Comparison of ENCODE assay signal across 8 mouse cellular contexts in the genomic region with DNA sequence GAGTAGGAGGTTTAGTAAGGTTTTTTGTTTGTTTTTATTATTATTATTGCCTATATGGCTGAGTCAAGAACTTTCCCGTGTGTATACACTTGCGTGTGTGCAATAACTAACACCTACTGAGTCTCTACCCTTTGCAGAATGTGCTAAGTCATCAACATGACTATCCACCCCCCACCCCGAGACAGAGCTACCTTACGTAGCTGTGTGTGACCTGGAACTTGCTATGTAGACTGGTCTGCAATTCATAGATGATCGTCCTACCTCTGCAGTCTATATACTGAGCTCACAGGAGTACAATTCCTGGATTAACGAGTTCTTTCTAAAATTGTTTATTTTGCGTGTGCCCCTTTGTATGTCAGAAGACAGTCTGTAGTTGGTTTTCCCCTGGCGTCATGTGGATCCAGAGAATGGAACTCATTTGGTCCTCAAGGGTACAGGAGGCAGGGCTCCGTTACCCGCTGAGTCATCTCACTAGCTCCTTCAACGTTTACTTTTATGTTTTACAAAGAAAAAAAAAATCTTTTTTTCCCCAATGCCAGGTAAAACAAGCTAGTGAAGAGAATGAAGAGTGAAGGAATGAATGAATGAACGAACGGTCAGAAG. TPM values are rescaled to one million over a fixed set of nuclear protein-coding genes. Genes with fewer than 3 reads are reported as not detected.
DNase-seq lines count a peak whose midpoint lies in the region; ATAC-seq and TF ChIP-seq lines count a peak whose summit lies in the region.

A gene (plus strand): TSS at position 417 of the 603 bp plus-strand sequence.

- intact Hi-C loops in left cerebral cortex, adult 2 months (cut with DNase I) = loop anchor here (5.0 kb wide), 1 partner anchor 128 kb away; no protein-coding TSS in a partner anchor

- no peak for TF ChIP-seq CTCF in left cerebral cortex, adult 2 months (IDR thresholded peaks at IDR 0.05)
- no peak for TF ChIP-seq CTCF in liver, embryonic 14.5 days (IDR thresholded peaks at IDR 0.05; ENCODE audit: low read depth)

- no peaks in the 10 kb centered on the region for H3K9me3 ChIP-seq in forebrain, embryonic 15.5 days
- H3K9me3 ChIP-seq in hindbrain, embryonic 14.5 days (ENCODE audit: control insufficient read depth, low read length) = no peaks in the 10 kb centered on the region
- H3K9me3 ChIP-seq in liver, embryonic 14.5 days (ENCODE audit: control insufficient read depth, low read length) = no peaks in the 10 kb centered on the region

- no peak for DNase-seq in left cerebral cortex, adult 2 months (ENCODE audit: extremely low spot score in 1 of 2, low spot score in 2 of 2)
- no peak for DNase-seq in left cerebral cortex, adult 11 months (ENCODE audit: low spot score)
- DNase-seq in adrenal gland, adult 8-10 months = no peak
- DNase-seq in hindbrain, embryonic 14.5 days (ENCODE audit: low spot score) = peak; percentile 52
- DNase-seq in liver, embryonic 14.5 days (ENCODE audit: low read depth in 3 of 3, low spot score in 3 of 3) = peak in 2 of 3 experiments; percentile 38 to 54
- no peak for DNase-seq in ovary, postnatal 14 days (ENCODE audit: low spot score)
- no peak for DNase-seq in testis, postnatal 10 days (ENCODE audit: low spot score)

- H3K4me2 ChIP-seq in forebrain, embryonic 15.5 days (replicated peaks) = peak within 1 kb of the TSS; percentile 66
- peak within 1 kb of the TSS; percentile 89 for H3K4me2 ChIP-seq in hindbrain, embryonic 14.5 days (replicated peaks)
- peak within 1 kb of the TSS; percentile 96 for H3K4me2 ChIP-seq in liver, embryonic 14.5 days (ENCODE audit: low read depth)

- peak within 1 kb of the TSS; percentile 94 for H3K27ac ChIP-seq in left cerebral cortex, adult 2 months
- peak within 1 kb of the TSS; percentile 94 for H3K27ac ChIP-seq in forebrain, embryonic 15.5 days (replicated peaks)
- H3K27ac ChIP-seq in hindbrain, embryonic 14.5 days = peak within 1 kb of the TSS; percentile 94
- H3K27ac ChIP-seq in liver, embryonic 14.5 days = peak within 1 kb of the TSS; percentile 92

- peaks cover 43% of the 10 kb centered on the region for H3K4me1 ChIP-seq in forebrain, embryonic 15.5 days
- H3K4me1 ChIP-seq in hindbrain, embryonic 14.5 days (replicated peaks; ENCODE audit: control insufficient read depth, insufficient read depth, low read length) = peaks cover 36% of the 10 kb centered on the region
- H3K4me1 ChIP-seq in liver, embryonic 14.5 days (replicated peaks; ENCODE audit: control insufficient read depth in 2 of 2, insufficient read depth in 2 of 2, low read length in 1 of 2) = peaks cover 37 to 47% of the 10 kb centered on the region in 2 experiments

- TF ChIP-seq EP300 in liver, embryonic 14.5 days (IDR thresholded peaks at IDR 0.05; ENCODE audit: low read depth) = no peak

- H3K27me3 ChIP-seq in forebrain, embryonic 15.5 days = no peaks in the 10 kb centered on the region
- H3K27me3 ChIP-seq in hindbrain, embryonic 14.5 days (ENCODE audit: control insufficient read depth, insufficient read depth, low read length) = no peaks in the 10 kb centered on the region
- no peaks in the 10 kb centered on the region for H3K27me3 ChIP-seq in liver, embryonic 14.5 days (ENCODE audit: control insufficient read depth, insufficient read depth, low read length)

- H3K9ac ChIP-seq in forebrain, embryonic 15.5 days (replicated peaks) = peak within 1 kb of the TSS; percentile 88
- H3K9ac ChIP-seq in hindbrain, embryonic 14.5 days = peak within 1 kb of the TSS; percentile 87
- H3K9ac ChIP-seq in liver, embryonic 14.5 days (replicated peaks) = peak within 1 kb of the TSS; percentile 97

- WGBS in forebrain, embryonic 15.5 days = 23% methylated on average over 13 of the region's 13 CpGs
- WGBS in hindbrain, embryonic 14.5 days = 25% methylated on average over 13 of the region's 13 CpGs
- WGBS in liver, embryonic 14.5 days (ENCODE audit: insufficient replicate concordance) = 14% methylated on average over 13 of the region's 13 CpGs

- ATAC-seq in forebrain, embryonic 15.5 days (replicated peaks) = peak; percentile 15; the same call in 1 of the 2 replicates
- ATAC-seq in hindbrain, embryonic 14.5 days (ENCODE audit: low FRiP score) = peak; percentile 29; the same call in 1 of the 2 replicates
- peak; percentile 54 for ATAC-seq in liver, embryonic 14.5 days (ENCODE audit: insufficient read depth)

- no peaks in the 10 kb centered on the region for H3K36me3 ChIP-seq in forebrain, embryonic 15.5 days
- no peaks in the 10 kb centered on the region for H3K36me3 ChIP-seq in hindbrain, embryonic 14.5 days (replicated peaks; ENCODE audit: control insufficient read depth, insufficient read depth)
- H3K36me3 ChIP-seq in liver, embryonic 14.5 days (replicated peaks; ENCODE audit: control insufficient read depth, insufficient read depth, low read depth) = no peaks in the 10 kb centered on the region

- peak within 1 kb of the TSS; percentile 91 for H3K4me3 ChIP-seq in left cerebral cortex, adult 2 months
- H3K4me3 ChIP-seq in forebrain, embryonic 15.5 days = peak within 1 kb of the TSS; percentile 73
- H3K4me3 ChIP-seq in hindbrain, embryonic 14.5 days (replicated peaks; ENCODE audit: low read length) = peak within 1 kb of the TSS; percentile 77
- H3K4me3 ChIP-seq in liver, embryonic 14.5 days (ENCODE audit: insufficient read depth in 1 of 2, low read depth in 2 of 2, low read length in 2 of 2) = peak within 1 kb of the TSS; percentile 80 to 92

RNA-seq across cellular contexts. Expression of the gene that starts here (rescaled TPM):
- total RNA-seq in left cerebral cortex, adult 2 months (2021) = 10 to 100 TPM; 86.4 to 88.9 TPM
- total RNA-seq in adrenal gland, adult 8-10 months (2022) = 100 to 1,000 TPM in 3 of 4 experiments, 10 to 100 TPM in 1; 88.6 to 130 (median 113) TPM
- 143 and 149 TPM in 2 replicates for polyA plus RNA-seq in forebrain, embryonic 15.5 days (2015; fragmentation: Nextera tagmentation; extraction: Ambion mirVana)
- polyA plus RNA-seq in hindbrain, embryonic 14.5 days (2014; fragmentation: Nextera tagmentation; extraction: Ambion mirVana) = 103 and 117 TPM in 2 replicates
- 23.8 and 47.0 TPM in 2 replicates for polyA plus RNA-seq in liver, embryonic 14.5 days (2012; rRNA removed)
- polyA plus RNA-seq in liver, embryonic 14.5 days (2014; fragmentation: Nextera tagmentation; extraction: Ambion mirVana) = 59.0 and 60.8 TPM in 2 replicates

Comparison
In these comparisons a context has a peak if more than half of its experiments do, and no peak if none do; other contexts are left out.
1. DNase-seq: peak in hindbrain, embryonic 14.5 days (single experiment) and liver, embryonic 14.5 days (2 of 3); none in left cerebral cortex, adult 2 months (0 of 2), left cerebral cortex, adult 11 months (single experiment), adrenal gland, adult 8-10 months (single experiment), ovary, postnatal 14 days (single experiment) and testis, postnatal 10 days (single experiment).
2. Peak in every context shown above with its lines, with median percentiles within 50 percentile points of each other: H3K27ac ChIP-seq, H3K4me3 ChIP-seq, ATAC-seq, H3K4me2 ChIP-seq and H3K9ac ChIP-seq.